Mouse (Mus musculus): ENCODE results near the gene Gdf7. TPM values are rescaled to one million over a fixed set of nuclear protein-coding genes. Genes with fewer than 3 reads are reported as not detected.

The Gdf7 gene
- polyA plus RNA-seq, 1 experiment from 2014 or later: 0.85 TPM

- H3K27ac ChIP-seq (replicated peaks): no peak overlapping the region
- H3K27me3 ChIP-seq: no peaks in the 10 kb centered on the region
- H3K9ac ChIP-seq: no peak overlapping the region
- H3K9me3 ChIP-seq (replicated peaks): no peaks in the 10 kb centered on the region
- no peak for ATAC-seq (ENCODE audit: insufficient number of reproducible peaks, low FRiP score, low TSS enrichment, low read depth)
- no peak overlapping the region for H3K4me2 ChIP-seq (replicated peaks)
- H3K4me1 ChIP-seq: no peaks in the 10 kb centered on the region
- peaks cover 10% of the 10 kb centered on the region; the same call in 1 of the 2 replicates for H3K36me3 ChIP-seq
- 89% methylated on average over 7 of the region's 7 CpGs for WGBS
- H3K4me3 ChIP-seq (replicated peaks): no peak overlapping the region
Observed at GRCm38 (mm10) chr12:8266311-8266710, 35.4 kb downstream of the Gdf7 start.

GRCm38 (mm10) chr12:8260297-8260696 lies 41.5 kb downstream of the Gdf7 start:
- no peak overlapping the region for H3K9ac ChIP-seq
- WGBS: 67% methylated on average over 2 of the region's 2 CpGs
- no peak overlapping the region for H3K27ac ChIP-seq (replicated peaks)
- H3K4me1 ChIP-seq: no peaks in the 10 kb centered on the region
- H3K9me3 ChIP-seq (replicated peaks): no peaks in the 10 kb centered on the region
- no peak for ATAC-seq (ENCODE audit: insufficient number of reproducible peaks, low FRiP score, low TSS enrichment, low read depth)
- H3K4me2 ChIP-seq (replicated peaks): no peak overlapping the region
- no peak overlapping the region for H3K4me3 ChIP-seq (replicated peaks)
- H3K36me3 ChIP-seq: no peaks in the 10 kb centered on the region
- no peaks in the 10 kb centered on the region for H3K27me3 ChIP-seq

Other genes starting within 250 kb of the Gdf7 start
- 53.0 and 55.4 TPM in 2 replicates for gene Ldah, start 93.8 kb downstream of the Gdf7 start, polyA plus RNA-seq (2015; fragmentation: Nextera tagmentation; extraction: Ambion mirVana)
- gene Hs1bp3, start 11.5 kb upstream of the Gdf7 start, polyA plus RNA-seq (2015; fragmentation: Nextera tagmentation; extraction: Ambion mirVana): 16.5 and 18.9 TPM in 2 replicates
- 55.3 and 59.5 TPM in 2 replicates for gene Rhob, start 198.1 kb upstream of the Gdf7 start, polyA plus RNA-seq (2015; fragmentation: Nextera tagmentation; extraction: Ambion mirVana)

All from embryonic facial prominence, embryonic 15.5 days (tissue).